Mouse (Mus musculus): ENCODE data around the gene Krtap8-1. TPM values are rescaled to one million over a fixed set of nuclear protein-coding genes. Genes with fewer than 3 reads are reported as not detected.

Gene Krtap8-1
- total and polyA plus RNA-seq, 2 experiments from 2014 or later, result not detected

DNA sequence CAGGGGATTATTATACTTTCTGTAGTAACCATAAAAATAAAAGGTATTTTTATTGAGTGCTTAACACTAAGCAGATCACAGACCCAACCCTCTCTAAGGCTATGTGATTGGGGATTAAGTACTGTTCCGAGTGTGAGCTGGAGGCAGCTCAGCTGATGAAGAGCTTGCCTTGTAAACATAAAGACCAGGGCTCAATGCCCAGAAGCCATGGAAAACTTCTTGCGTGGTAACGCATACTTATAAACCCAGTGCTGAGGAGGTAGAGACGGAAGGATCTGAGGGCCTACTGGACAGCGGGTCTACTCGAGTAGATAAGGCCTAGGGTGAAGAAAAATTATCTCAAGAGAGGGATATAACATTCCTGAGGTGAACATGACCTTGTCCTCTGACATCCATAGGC is 32.3 kb upstream of the Krtap8-1 start:
- Histone ChIP-seq H3K36me3 (ENCODE audit: insufficient read depth) (no peaks in the 10 kb centered on the region), H3K9me3 (ENCODE audit: low read length) (no peaks in the 10 kb centered on the region), H3K4me3 (ENCODE audit: low read depth, low read length) (no peak overlapping the region), H3K27ac (ENCODE audit: low read depth, low read length) (no peak overlapping the region), H3K27me3 (ENCODE audit: insufficient read depth, low read length) (no peaks in the 10 kb centered on the region), H3K4me2 (ENCODE audit: low read depth) (no peak overlapping the region), H3K4me1 (ENCODE audit: insufficient read depth) (no peaks in the 10 kb centered on the region), H3K9ac (no peak overlapping the region)
- 67% methylated on average over 6 of the region's 6 CpGs for WGBS
- peak; percentile 12; the same call in 1 of the 2 replicates for ATAC-seq
- TF ChIP-seq CTCF (IDR thresholded peaks at IDR 0.05; ENCODE audit: low read depth), result no peak
- DNase-seq, result no peak

DNA sequence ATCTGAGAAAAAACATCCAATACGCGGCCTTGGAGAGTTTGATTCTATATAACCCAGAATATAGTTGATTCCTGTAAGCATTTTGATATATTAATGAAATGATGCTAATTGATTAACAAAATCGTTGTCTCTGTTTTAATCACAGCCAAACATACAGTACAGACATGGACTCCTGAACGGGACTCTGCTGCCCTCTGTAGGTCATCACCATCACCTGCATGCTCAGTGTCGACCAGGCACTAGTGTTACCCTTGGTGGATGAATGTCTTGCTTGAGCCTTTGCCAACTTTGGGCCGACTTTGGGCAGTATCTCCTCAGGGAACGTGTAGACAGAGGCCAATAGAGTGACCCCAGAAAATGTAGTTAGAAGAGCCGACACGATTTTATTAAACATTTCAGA is 29.9 kb upstream of the Krtap8-1 start:
- Histone ChIP-seq H3K4me2 (ENCODE audit: low read depth) (no peak overlapping the region), H3K27ac (ENCODE audit: low read depth, low read length) (no peak overlapping the region), H3K9ac (no peak overlapping the region), H3K9me3 (ENCODE audit: low read length) (no peaks in the 10 kb centered on the region), H3K36me3 (ENCODE audit: insufficient read depth) (no peaks in the 10 kb centered on the region), H3K27me3 (ENCODE audit: insufficient read depth, low read length) (no peaks in the 10 kb centered on the region), H3K4me1 (ENCODE audit: insufficient read depth) (no peaks in the 10 kb centered on the region), H3K4me3 (ENCODE audit: low read depth, low read length) (no peak overlapping the region)
- peak; percentile 55 for TF ChIP-seq CTCF (IDR thresholded peaks at IDR 0.05; ENCODE audit: low read depth)
- 59% methylated on average over 9 of the region's 9 CpGs for WGBS
- DNase-seq, result no peak
- ATAC-seq, result no peak

- no peak overlapping the region for H3K27ac ChIP-seq (ENCODE audit: low read depth, low read length)
- no peaks in the 10 kb centered on the region for H3K27me3 ChIP-seq (ENCODE audit: insufficient read depth, low read length)
- no peaks in the 10 kb centered on the region for H3K9me3 ChIP-seq (ENCODE audit: low read length)
- 20% methylated on average over 7 of the region's 7 CpGs for WGBS
- no peak overlapping the region for H3K9ac ChIP-seq
- DNase-seq, result no peak
- TF ChIP-seq CTCF (IDR thresholded peaks at IDR 0.05; ENCODE audit: low read depth), result no peak
- H3K36me3 ChIP-seq (ENCODE audit: insufficient read depth), result no peaks in the 10 kb centered on the region
- ATAC-seq, result no peak
- no peak overlapping the region for H3K4me2 ChIP-seq (ENCODE audit: low read depth)
- H3K4me1 ChIP-seq (ENCODE audit: insufficient read depth), result no peaks in the 10 kb centered on the region
- H3K4me3 ChIP-seq (ENCODE audit: low read depth, low read length), result no peak overlapping the region
Measured at GRCm38 (mm10) chr16:89513431-89513830, 25.7 kb upstream of the Krtap8-1 start.

DNA sequence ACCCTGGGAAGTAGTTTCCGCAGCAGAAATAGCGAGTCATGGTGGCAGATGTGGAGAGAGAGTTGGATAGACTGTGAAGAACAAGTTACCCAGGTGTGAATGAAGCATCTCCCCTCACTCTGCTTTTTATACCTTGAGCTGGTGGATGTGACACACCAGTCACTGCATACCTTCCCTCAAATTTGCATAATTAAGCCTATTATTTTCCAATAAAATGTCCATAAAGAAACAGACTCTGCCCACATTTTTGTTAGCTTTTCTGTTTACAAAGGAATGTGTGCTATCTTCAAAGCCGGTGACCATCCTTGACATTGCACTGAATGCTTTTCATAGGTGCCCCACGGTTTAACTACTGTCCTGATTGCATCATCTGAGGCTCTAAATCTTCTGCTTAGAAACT is 20.5 kb upstream of the Krtap8-1 start, which contains the start of gene Krtap7-1:
Krtap7-1 (minus strand) TSS at position 101 of the 400 bp plus-strand sequence.
- no peak for ATAC-seq
- H3K4me2 ChIP-seq (ENCODE audit: low read depth), result no peak within 1 kb of the TSS
- WGBS, result 89% methylated on average over 4 of the region's 4 CpGs
- no peaks in the 10 kb centered on the region for H3K36me3 ChIP-seq (ENCODE audit: insufficient read depth)
- TF ChIP-seq CTCF (IDR thresholded peaks at IDR 0.05; ENCODE audit: low read depth), result no peak
- no peaks in the 10 kb centered on the region for H3K9me3 ChIP-seq (ENCODE audit: low read length)
- H3K27ac ChIP-seq (ENCODE audit: low read depth, low read length), result no peak within 1 kb of the TSS
- no peak for DNase-seq
- no peaks in the 10 kb centered on the region for H3K27me3 ChIP-seq (ENCODE audit: insufficient read depth, low read length)
- H3K4me1 ChIP-seq (ENCODE audit: insufficient read depth), result no peaks in the 10 kb centered on the region
- H3K9ac ChIP-seq, result no peak within 1 kb of the TSS
- no peak within 1 kb of the TSS for H3K4me3 ChIP-seq (ENCODE audit: low read depth, low read length)

DNA sequence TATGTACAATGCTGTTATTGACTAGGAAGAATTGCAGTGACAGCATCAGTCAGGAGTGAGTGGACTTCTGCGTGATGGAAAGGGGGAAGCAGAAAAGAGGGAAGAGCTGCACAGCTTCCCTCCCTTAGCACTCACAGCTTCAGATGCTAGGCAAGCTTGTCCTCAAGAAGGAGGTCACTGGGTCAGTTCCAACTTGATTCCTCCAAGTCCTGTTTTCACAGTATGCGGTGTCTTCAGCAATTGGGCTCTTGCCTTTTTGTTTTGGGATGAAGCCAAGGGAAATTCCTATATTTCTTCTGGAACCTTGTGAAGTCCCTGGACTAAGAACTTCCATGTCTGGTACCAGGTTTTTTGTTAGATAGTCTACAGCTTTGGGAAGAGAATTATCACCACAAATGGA is 15.8 kb upstream of the Krtap8-1 start:
- H3K4me1 ChIP-seq (ENCODE audit: insufficient read depth), result no peaks in the 10 kb centered on the region
- H3K4me3 ChIP-seq (ENCODE audit: low read depth, low read length), result no peak overlapping the region
- H3K9ac ChIP-seq, result no peak overlapping the region
- 74% methylated on average over 2 of the region's 2 CpGs for WGBS
- no peak overlapping the region for H3K4me2 ChIP-seq (ENCODE audit: low read depth)
- no peaks in the 10 kb centered on the region for H3K27me3 ChIP-seq (ENCODE audit: insufficient read depth, low read length)
- TF ChIP-seq CTCF (IDR thresholded peaks at IDR 0.05; ENCODE audit: low read depth), result no peak
- DNase-seq (no peak), ATAC-seq (no peak)
- no peak overlapping the region for H3K27ac ChIP-seq (ENCODE audit: low read depth, low read length)
- H3K36me3 ChIP-seq (ENCODE audit: insufficient read depth), result no peaks in the 10 kb centered on the region
- no peaks in the 10 kb centered on the region for H3K9me3 ChIP-seq (ENCODE audit: low read length)

- TF ChIP-seq CTCF (IDR thresholded peaks at IDR 0.05; ENCODE audit: low read depth), result no peak
Measured at GRCm38 (mm10) chr16:89501870-89502269, 14.1 kb upstream of the Krtap8-1 start.

GRCm38 (mm10) chr16:89497002-89497401 is 9.2 kb upstream of the Krtap8-1 start:
- Histone ChIP-seq H3K4me3 (ENCODE audit: low read depth, low read length) (no peak overlapping the region), H3K9ac (no peak overlapping the region), H3K4me1 (ENCODE audit: insufficient read depth) (no peaks in the 10 kb centered on the region), H3K36me3 (ENCODE audit: insufficient read depth) (no peaks in the 10 kb centered on the region), H3K27ac (ENCODE audit: low read depth, low read length) (no peak overlapping the region), H3K4me2 (ENCODE audit: low read depth) (no peak overlapping the region), H3K27me3 (ENCODE audit: insufficient read depth, low read length) (no peaks in the 10 kb centered on the region), H3K9me3 (ENCODE audit: low read length) (no peaks in the 10 kb centered on the region)
- DNase-seq, result no peak
- TF ChIP-seq CTCF (IDR thresholded peaks at IDR 0.05; ENCODE audit: low read depth), result no peak
- 84% methylated on average over 5 of the region's 5 CpGs for WGBS
- ATAC-seq, result no peak

More at GRCm38 (mm10) chr16:89501870-89502269, 14.1 kb upstream of the Krtap8-1 start:
- Histone ChIP-seq H3K27me3 (ENCODE audit: insufficient read depth, low read length) (no peaks in the 10 kb centered on the region), H3K4me1 (ENCODE audit: insufficient read depth) (no peaks in the 10 kb centered on the region), H3K4me2 (ENCODE audit: low read depth) (no peak overlapping the region), H3K4me3 (ENCODE audit: low read depth, low read length) (no peak overlapping the region), H3K36me3 (ENCODE audit: insufficient read depth) (no peaks in the 10 kb centered on the region), H3K9me3 (ENCODE audit: low read length) (no peaks in the 10 kb centered on the region), H3K9ac (no peak overlapping the region), H3K27ac (ENCODE audit: low read depth, low read length) (no peak overlapping the region)
- DNase-seq, result no peak
- ATAC-seq, result no peak
- 93% methylated on average over 5 of the region's 5 CpGs for WGBS

All from forebrain, postnatal 0 days (tissue).